Mouse (Mus musculus) MEL (cell line): ENCODE data around the gene Arhgef17.

Experiments
- EP300 ChIP-seq, 2 experiments: IDR thresholded peaks; 2 replicates each; pipeline ENCODE4 v1.6.1; 2011; ENCODE audit warnings: improper control_type of control experiment in 2 of 2, low read length in 2 of 2, low read depth in 1 of 2, mild to moderate bottlenecking in 1 of 2
- ETS1 ChIP-seq: IDR thresholded peaks from 2 replicates; pipeline ENCODE4 v1.6.1; 2012; ENCODE audit warnings: low read depth, mild to moderate bottlenecking, inconsistent platforms, low read length, improper control_type of control experiment, moderate library complexity
- HCFC1 ChIP-seq: IDR thresholded peaks from 2 replicates; pipeline ENCODE4 v1.6.1; 2012; ENCODE audit warnings: low read depth, mild to moderate bottlenecking, inconsistent platforms, low read length, improper control_type of control experiment, moderate library complexity
- SIN3A ChIP-seq: IDR thresholded peaks from 2 replicates; pipeline ENCODE4 v1.6.1; 2012; ENCODE audit warnings: low read length, improper control_type of control experiment, inconsistent platforms
- ZNF384 ChIP-seq: IDR thresholded peaks from 2 replicates; pipeline ENCODE4 v1.6.1; 2012; ENCODE audit warnings: low read depth, mild to moderate bottlenecking, inconsistent platforms, low read length, improper control_type of control experiment

DNA sequence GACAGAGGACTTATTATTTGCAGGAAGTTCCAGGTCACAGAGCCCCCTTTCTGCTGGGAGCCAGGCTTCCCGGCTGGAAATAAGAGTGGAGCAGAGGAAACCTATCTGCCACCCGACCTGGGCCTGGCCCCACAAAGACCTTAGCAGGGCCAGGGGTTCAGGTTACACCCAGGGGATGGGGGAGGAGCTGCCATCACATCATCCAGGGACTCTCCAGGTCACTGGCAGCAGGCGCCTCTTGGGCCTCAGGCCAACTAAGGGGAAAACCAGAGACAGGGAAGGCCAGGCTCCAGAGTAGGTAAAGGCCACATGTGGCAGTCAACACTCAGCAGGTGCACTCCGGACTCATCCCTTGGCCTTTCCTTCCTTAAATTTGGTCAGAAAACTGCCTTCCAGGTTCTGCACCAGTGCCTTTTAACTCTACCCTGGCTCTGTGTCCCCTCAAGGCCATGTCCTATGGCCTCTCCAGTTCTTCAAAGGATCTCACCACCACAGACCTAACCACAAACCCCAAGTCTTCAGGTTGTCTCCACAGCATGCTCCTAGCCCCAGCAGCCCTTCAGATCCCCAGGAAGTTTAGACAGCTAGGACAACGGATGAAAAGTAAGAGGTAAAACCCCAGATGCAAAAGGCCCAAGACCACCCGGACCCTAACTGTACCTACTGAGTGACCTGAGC lies 77.6 kb downstream of the Arhgef17 start:
- TF ChIP-seq EP300 (IDR thresholded peaks at IDR 0.05; ENCODE audit: low read depth in 1 of 2, low read length in 2 of 2): no peak
- no peak for TF ChIP-seq SIN3A
- no peak for TF ChIP-seq ETS1
- TF ChIP-seq ZNF384: no peak
- TF ChIP-seq HCFC1: no peak
